Mouse (Mus musculus) kidney, adult 2 months (tissue): ENCODE results near the gene B3galt1. TPM values are rescaled to one million over a fixed set of nuclear protein-coding genes. Genes with fewer than 3 reads are reported as not detected.

Experiments used
- DNase-seq: peaks from one replicate; pipeline ENCODE4 v3.0.0; 2021
- H3K27ac ChIP-seq: fragments of 200-500 bp; 2 replicates; pipeline ENCODE4 v1.5.1; 2012; ENCODE audit warnings: low read depth, low read length, control low read depth, inconsistent platforms; ENCODE audit not compliant: insufficient read depth
- H3K27me3 ChIP-seq: fragments of 200-500 bp; replicated peaks from 2 replicates; pipeline ENCODE4 v1.6.1; 2012; ENCODE audit warnings: mild to moderate bottlenecking, moderate library complexity, low read length, inconsistent platforms; ENCODE audit not compliant: control insufficient read depth, insufficient read depth
- H3K36me3 ChIP-seq: fragments of 200-500 bp; 2 replicates; pipeline ENCODE4 v1.6.1; 2012; ENCODE audit warnings: mild to moderate bottlenecking, moderate library complexity, low read length, inconsistent platforms; ENCODE audit not compliant: control insufficient read depth, insufficient read depth
- H3K4me1 ChIP-seq: fragments of 200-500 bp; 2 replicates; pipeline ENCODE4 v1.6.1; 2011; ENCODE audit warnings: low read length; ENCODE audit not compliant: control insufficient read depth, insufficient read depth
- H3K4me3 ChIP-seq: fragments of 200-500 bp; 2 replicates; pipeline ENCODE4 v1.5.1; 2011; ENCODE audit warnings: mild to moderate bottlenecking, low read depth, low read length, control low read depth; ENCODE audit not compliant: insufficient read depth
- CTCF ChIP-seq: fragments of 200-500 bp; conservative IDR thresholded peaks from 2 replicates; pipeline ENCODE4 v1.5.1; 2011; ENCODE audit warnings: low read depth, mild to moderate bottlenecking, control low read depth, low read length, moderate library complexity, mixed read lengths; ENCODE audit not compliant: insufficient read depth, insufficient read length
- POLR2A ChIP-seq: fragments of 200-500 bp; IDR thresholded peaks from one replicate; pipeline ENCODE4 v1.6.1; 2011; ENCODE audit warnings: low read depth, low read length, control low read depth
- WGBS: fragments of 180-500 bp; shearing (Covaris S2); methylation state at CpG from one replicate; pipeline ENCODE4 v1.1.7; 2018; 5-methylcytosine and 5-hydroxymethylcytosine counted together
- polyA plus RNA-seq: library from polyadenylated mRNA; depleted of rRNA; stranded (reverse); fragments of >200 nt; gene quantifications from 2 replicates; pipeline ENCODE4 v1.2.3, GENCODE M21; 2012

B3galt1 gene
- polyA plus RNA-seq, 1 experiment: 0.23 TPM

DNA sequence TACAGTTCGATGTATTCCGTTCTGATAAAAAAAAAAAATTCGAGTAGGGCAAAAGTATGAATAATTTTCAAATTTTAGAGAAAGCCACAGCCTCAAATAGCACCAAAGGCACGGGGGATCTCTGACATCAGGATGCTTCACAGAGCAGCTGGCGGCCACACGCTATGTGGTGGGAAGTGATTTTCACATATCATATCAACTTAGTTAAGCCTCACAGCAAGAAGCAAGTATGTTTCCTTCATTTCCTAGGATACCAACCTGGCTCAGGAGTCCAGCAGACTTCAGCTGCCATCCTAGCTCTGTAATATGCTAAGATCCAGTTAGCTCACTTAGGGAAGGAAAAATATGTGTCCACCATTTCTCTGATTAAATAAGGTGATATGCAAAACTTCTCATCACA, 405.9 kb downstream of the B3galt1 start:
- Histone ChIP-seq H3K4me1 (no peaks in the 10 kb centered on the region), H3K27ac (no peak overlapping the region), H3K36me3 (no peaks in the 10 kb centered on the region), H3K27me3 (no peaks in the 10 kb centered on the region), H3K4me3 (no peak overlapping the region)
- no peak for DNase-seq
- WGBS: 86% methylated on average over 6 of the region's 6 CpGs
- TF ChIP-seq CTCF (no peak), POLR2A (no peak)

DNA sequence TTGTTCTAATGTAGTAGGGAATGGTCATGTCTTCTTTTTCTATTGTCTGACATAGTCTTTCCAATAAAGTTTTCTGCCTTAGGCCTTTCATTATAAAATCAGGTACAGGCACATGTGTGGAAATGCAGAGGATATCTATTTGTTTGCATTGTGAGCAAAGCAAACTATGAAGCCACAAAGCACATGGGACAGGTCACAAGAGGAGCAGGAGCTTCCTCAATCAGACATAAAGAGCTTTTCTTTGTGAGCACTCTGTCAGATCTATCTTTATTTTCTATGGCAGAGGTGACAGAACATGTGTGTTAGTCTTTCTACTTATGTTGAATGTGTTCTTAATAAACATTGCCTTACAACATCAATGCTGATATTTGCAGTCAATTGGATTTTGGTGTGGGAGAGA, 410.1 kb downstream of the B3galt1 start:
- no peak overlapping the region for H3K27ac ChIP-seq
- H3K27me3 ChIP-seq: no peaks in the 10 kb centered on the region
- TF ChIP-seq POLR2A (no peak), CTCF (no peak)
- DNase-seq: no peak
- no peak overlapping the region for H3K4me3 ChIP-seq
- no peaks in the 10 kb centered on the region for H3K4me1 ChIP-seq
- no peaks in the 10 kb centered on the region for H3K36me3 ChIP-seq

DNA sequence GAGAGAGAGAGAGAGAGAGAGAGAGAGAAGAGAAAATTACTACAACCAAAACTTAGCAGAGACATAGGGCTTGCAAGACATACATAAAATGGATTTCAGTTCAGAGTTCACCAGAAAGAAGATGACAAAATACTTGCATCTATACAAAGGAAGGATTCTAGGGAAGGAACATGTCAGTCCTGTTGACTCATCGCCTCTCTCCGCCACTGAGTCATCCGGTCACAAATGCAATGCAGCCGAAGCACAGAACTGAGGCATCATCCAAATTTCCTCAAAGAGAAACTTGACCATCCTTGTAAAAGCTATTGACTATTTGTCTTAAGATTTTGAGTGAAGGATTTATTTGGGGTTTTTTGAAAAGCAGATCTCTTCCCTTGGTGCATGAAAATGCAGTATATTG, 410.8 kb downstream of the B3galt1 start:
- Histone ChIP-seq H3K27ac (no peak overlapping the region), H3K36me3 (no peaks in the 10 kb centered on the region), H3K27me3 (no peaks in the 10 kb centered on the region), H3K4me3 (no peak overlapping the region), H3K4me1 (no peaks in the 10 kb centered on the region)
- WGBS: 89% methylated on average over 4 of the region's 4 CpGs
- no peak for DNase-seq
- TF ChIP-seq CTCF (no peak), POLR2A (no peak)

DNA sequence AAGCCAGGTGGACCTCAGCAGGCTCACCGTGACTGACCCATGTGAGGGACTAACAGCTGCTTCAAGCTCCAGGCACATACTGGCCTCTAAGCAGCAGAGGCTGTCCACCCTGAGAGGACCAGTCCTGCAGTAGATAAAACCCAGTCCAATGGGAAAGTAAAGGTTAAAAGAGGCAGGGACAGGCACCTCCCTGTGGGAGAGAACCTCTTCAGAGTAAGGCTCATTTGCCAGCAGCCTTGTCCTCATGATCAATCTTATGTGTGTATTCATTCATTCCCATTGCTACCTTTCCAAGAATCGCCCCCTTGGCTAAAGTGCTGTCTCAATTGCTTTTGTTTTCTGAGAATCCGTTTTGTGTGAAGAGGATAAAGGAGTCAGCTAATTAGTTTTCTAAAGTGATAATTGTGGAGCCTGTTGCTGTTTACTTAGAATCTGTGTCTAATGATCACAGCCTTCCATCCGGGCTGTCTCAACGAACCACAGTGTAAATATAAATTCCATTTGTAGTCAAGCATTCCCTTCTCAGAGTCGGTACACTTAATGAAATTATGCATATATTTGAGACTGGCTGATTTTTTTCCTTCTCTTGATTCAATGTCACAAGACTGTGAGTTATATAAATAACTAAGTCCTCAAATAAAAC, 412.1 kb downstream of the B3galt1 start:
- WGBS: 49% methylated on average over 6 of the region's 6 CpGs
- H3K27ac ChIP-seq: no peak overlapping the region
- H3K4me3 ChIP-seq: no peak overlapping the region
- no peak for DNase-seq
- no peaks in the 10 kb centered on the region for H3K27me3 ChIP-seq
- no peaks in the 10 kb centered on the region for H3K4me1 ChIP-seq
- TF ChIP-seq POLR2A (no peak), CTCF (no peak)
- H3K36me3 ChIP-seq: no peaks in the 10 kb centered on the region

DNA sequence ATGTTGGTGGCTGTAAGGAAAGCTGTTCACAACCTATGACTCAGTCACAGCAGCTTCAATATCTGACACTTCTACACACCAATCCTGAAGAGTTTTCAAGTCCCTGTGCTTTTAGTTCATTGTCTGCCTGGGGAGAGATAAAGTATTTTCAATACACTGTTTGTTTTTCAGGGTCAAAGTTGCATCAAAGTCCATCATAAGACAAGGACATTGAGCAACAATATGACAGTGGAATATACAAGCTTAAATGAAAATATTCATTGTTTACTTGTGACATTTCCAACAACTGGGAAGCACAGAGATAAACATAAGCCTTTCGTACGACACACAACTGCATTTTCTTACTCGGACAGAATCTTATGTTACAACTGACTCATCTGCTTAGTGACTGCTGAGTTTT, 417.9 kb downstream of the B3galt1 start:
- 82% methylated on average over 3 of the region's 3 CpGs for whole genome bisulfite sequencing
- Histone ChIP-seq H3K36me3 (no peaks in the 10 kb centered on the region), H3K27ac (no peak overlapping the region), H3K4me3 (no peak overlapping the region), H3K27me3 (no peaks in the 10 kb centered on the region), H3K4me1 (no peaks in the 10 kb centered on the region)
- no peak for TF ChIP-seq POLR2A
- TF ChIP-seq CTCF: no peak
- no peak for DNase-seq

DNA sequence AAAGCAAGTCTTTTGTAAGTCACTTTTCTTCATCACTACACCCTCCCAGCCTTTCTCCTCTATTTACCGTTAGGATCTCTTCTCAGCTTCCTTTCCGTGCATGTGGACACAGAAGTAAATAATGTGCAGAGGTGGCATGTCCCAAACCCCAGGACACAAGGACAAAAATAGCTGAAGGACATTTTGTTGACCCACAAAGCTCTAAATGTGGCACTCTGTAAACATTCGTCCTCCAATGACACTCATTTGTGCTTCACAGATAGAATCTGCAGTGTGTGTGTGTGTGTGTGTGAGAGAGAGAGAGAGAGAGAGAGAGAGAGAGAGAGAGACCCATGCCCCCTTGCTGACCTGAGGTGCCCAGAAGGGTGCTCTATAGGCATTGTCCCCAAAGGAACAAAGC, 419.5 kb downstream of the B3galt1 start:
- DNase-seq: no peak
- Histone ChIP-seq H3K36me3 (no peaks in the 10 kb centered on the region), H3K4me1 (no peaks in the 10 kb centered on the region), H3K4me3 (no peak overlapping the region), H3K27ac (no peak overlapping the region), H3K27me3 (no peaks in the 10 kb centered on the region)
- no peak for TF ChIP-seq POLR2A
- TF ChIP-seq CTCF: no peak
- 78% methylated on average over 3 of the region's 3 CpGs for WGBS

DNA sequence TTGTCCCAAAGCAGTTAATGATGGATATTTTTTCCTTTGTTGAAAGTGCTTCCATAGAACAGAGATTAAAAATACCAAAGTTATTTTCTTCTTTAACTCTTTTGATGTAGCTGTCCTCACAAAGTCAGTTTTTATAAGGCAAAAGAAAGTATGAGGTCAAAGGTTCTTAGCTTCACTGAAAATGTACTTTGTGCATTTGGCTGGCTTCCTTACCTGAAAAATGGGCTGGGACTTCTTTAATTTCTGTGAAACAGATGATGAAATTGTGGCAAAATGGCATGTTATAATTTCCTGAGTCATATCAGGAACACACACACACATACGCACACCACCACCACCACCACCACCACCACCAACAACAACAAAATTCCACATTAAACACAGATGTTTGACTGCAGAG, 427.8 kb downstream of the B3galt1 start:
- H3K27ac ChIP-seq: no peak overlapping the region
- H3K36me3 ChIP-seq: no peaks in the 10 kb centered on the region
- TF ChIP-seq POLR2A (no peak), CTCF (no peak)
- no peaks in the 10 kb centered on the region for H3K27me3 ChIP-seq
- no peaks in the 10 kb centered on the region for H3K4me1 ChIP-seq
- 66% methylated on average over 1 of the region's 1 CpGs for WGBS
- H3K4me3 ChIP-seq: no peak overlapping the region
- peak; percentile 68 for DNase-seq

DNA sequence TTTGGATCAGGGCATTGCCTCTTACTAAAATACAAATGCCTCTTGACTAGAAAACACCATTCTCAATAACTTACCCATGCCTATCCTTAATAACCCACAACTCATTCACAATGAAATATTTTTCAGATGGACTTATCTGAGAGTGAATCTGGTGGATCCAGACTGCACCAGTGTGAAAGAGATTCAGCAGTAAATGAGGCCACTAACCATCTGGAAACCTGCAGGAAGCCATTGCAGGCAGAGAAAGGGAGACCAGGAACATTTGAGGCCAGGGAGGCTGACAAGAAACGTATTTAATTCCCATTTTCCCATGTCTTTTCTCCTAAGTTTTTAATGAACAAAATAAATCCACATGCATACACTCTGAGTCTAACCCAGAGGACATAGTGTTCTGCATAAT, 437.4 kb downstream of the B3galt1 start:
- Histone ChIP-seq H3K4me1 (no peaks in the 10 kb centered on the region), H3K27me3 (no peaks in the 10 kb centered on the region), H3K27ac (no peak overlapping the region), H3K4me3 (no peak overlapping the region), H3K36me3 (no peaks in the 10 kb centered on the region)
- DNase-seq: no peak
- TF ChIP-seq CTCF (no peak), POLR2A (no peak)
- WGBS: 71% methylated on average over 1 of the region's 1 CpGs
